Mouse (Mus musculus): ENCODE results near the gene G6pc2.

G6pc2 gene

DNA sequence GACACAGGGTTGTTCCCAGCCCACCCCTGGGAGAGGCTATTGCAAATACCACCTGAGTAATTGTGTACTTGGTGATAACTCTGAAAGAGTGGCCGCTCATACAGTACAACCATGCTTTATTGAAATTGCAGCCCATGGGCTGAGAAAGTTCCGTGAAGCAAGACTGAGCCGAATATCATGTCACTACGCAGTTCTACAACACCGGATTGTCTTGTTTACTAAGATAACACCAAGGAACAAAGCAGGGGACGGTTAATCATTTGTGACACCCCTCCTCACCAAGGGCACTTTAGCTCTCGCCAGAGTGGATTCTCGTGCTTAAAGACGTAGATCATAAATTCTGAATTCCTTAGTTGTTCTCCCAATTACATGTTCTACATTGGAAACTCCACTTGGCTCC lies 28.4 kb downstream of the G6pc2 start:
- no peak for DNase-seq (ENCODE audit: low spot score)

GRCm38 (mm10) chr2:69244924-69245323 lies 34.1 kb downstream of the G6pc2 start:
- no peak for DNase-seq (ENCODE audit: low spot score)

DNA sequence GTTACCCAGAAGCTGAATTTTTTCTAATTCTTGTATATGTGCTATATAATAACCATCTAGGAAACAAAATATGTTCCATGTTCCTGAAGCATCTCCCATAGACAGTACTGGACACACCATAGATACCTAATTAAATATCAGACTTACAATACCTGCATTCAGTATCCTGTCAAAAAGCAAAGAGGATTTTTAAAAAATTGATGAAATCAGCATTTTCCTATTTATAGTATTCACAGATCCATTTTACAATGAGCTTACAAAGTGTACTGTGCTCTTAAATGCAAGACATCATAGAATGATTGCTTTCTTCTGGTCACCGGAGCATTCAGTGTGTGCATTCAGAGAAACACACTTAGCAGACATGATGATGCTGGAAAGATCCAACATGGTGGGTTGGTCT lies 36.2 kb downstream of the G6pc2 start:
- no peak for DNase-seq (ENCODE audit: low spot score)

DNA sequence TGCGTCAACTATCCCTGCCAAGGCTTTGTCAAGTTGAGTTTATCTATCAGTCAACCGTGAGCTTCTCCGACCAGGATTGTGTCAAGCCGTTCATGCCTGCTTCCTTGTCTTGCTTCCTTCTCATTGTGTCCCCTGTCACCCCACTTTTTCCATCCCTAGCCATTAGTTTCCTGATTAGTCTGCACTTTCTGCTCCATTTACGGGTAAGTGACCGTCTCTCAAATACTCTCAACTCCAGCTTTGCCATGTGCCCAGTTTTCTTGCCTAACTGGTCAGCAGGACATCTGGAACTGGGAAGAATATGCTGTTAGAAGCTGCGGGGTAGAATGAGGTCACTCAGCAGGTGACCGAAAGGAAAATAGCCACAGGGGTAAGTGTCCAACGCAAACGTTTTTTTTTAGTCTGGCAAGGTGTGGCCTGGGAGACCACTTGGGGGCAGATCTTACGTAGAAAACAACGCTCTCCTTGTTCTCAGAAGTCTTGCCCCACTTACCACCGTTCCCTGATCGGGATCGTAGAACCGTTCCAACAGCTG lies 37.4 kb downstream of the G6pc2 start:
- DNase-seq (ENCODE audit: low spot score) = no peak

DNA sequence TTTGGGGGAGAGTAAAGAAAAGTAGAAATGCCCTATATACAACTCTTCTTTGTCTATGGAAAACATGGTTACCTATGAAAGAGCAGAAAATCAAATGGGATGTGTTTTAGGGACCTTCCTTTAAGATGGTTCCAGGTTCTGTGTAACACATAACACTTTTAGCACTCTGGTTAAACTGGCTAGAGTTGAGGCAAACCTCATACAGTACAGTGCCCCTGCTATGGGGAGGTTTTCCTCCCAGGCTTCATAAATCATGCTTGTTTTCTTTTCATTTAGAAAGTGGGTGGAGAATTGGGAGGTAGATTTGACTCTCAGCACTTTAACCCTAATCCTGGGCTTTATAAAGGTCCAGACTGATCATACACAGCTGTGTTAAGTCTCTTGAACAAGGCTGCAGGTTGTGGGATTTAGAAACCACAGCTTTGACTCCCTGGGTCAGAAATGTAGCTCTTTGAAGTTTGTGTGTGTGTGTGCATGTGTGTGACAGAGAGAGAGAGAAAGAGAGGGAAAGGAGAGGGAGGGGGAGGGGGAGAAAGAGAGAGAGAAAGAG lies 53.3 kb downstream of the G6pc2 start:
- DNase-seq (ENCODE audit: low spot score) = no peak

GRCm38 (mm10) chr2:69275875-69276274 lies 65.0 kb downstream of the G6pc2 start:
- no peak for DNase-seq (ENCODE audit: low spot score)

Data from c-Kit-positive CD71-positive TER-119-positive erythroid progenitor cells, embryonic 14.5 days (primary cell).